Mouse (Mus musculus) ovary, postnatal 14 days (tissue): ENCODE measurements around the gene Mtcl1.

ENCODE experiments used
- DNase-seq: peaks from one replicate; pipeline ENCODE4 v3.0.0; 2022; ENCODE audit warnings: low spot score

The Mtcl1 gene

DNA sequence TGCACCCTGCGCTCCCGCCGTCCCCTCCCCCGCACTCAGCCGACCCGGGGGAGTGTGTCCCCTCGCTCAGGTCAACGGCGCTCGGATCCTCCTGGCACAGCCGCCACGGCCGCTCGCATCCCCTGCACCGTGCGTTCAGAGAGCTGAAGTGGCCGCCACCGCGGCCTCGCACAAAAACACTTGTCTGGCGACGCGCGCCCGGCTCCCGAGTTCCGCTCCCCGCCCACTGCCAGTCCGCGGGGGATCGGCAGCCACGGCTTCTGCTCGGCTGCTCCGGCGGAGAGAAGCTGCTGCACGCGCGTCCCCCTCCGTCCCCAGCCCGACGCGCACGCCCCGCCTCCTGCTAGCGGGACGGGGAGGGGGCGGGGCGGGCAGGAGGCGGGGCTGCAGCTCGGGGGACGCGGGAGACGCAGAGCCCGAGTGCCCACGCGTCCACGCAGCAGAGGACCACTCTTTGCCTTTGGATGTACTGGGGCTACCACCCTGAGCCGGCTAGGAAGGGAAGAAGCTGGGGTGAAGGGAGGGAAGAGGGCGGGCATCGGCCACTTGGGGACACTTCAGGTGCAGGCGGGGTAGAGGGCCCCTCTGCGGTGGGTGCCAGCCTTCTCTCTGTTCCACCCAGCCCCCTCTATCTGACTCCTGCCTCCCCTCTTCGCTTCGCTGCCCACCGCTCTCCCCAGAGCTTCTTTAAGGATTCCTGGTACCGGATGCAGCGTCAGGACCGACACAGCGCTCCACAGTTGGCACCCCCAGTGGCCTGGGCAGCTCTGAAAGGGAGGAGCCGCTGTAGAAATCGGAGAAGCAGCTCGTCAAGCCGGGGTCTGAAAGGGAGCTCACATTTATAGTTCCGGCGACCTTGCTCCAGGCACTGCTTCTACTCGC is at the start of gene Mtcl1:
TSS of gene Mtcl1 (minus strand) at position 291 of the 882 bp plus-strand sequence.
- peak; percentile 30 for DNase-seq

DNA sequence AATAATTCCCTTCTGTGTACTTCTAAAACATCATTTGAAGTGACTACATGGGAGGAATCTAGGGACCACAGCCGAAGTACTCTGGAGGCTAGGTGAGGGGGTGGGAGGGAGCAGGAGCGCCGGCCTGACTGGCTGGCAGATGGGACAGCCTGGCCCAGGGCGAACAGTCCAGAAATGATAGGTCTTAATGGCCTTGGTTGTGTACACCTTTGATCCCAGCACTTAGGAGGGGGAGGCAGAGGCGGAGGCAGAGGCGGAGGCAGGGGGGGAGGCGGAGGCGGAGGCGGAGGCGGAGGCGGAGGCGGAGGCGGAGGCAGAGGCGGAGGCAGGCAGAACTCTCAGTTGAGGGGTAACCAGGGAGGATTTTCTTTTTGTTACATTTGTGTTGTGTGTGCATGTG is 49.0 kb upstream of the Mtcl1 start:
- no peak for DNase-seq

DNA sequence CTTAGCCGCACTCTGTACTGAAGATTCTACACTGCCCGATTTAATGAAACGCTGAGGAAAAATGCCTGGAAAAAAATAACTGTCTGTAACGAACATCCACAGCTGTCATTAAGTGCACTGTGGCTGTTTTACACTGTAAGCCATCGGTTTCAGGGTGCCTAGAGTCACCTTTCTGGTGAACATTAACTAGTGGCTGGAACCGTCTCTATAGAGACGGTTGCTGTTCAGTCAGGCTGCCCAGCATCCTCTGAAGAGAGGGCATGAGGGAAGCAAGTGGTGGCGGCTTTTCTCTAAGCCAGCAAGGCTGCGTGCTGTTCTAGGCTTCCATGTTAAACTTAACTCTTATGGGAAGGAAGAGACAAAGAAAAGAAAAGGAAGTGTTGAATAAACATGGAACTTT is 47.0 kb upstream of the Mtcl1 start:
- no peak for DNase-seq

DNA sequence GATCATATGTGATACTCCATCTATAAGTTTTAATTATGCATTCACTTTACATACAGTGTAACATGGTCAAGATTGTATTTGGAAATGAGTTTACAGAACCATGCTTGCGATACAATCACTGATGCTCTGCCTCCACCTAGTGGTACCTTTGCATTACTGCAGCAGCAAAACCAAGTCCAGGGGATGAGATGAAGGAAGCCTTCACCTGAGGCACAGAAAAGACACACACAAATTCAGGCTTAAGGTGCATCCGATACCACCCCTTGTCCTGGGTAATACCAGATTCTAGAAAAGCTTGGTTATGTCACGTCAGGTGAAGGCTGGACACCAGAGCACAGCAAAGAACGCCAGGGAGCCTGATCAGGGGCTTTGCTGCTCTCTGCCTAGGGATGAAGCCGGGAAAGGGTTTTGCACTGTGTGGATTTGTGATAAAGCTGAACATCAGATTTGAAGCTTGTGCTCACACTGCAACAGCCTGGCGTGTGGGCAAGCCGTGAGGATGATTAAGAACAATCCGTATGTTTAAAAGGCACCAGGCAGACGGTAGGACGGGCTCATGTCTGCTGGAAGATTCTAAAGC is 40.6 kb upstream of the Mtcl1 start:
- DNase-seq: peak; percentile 51

DNA sequence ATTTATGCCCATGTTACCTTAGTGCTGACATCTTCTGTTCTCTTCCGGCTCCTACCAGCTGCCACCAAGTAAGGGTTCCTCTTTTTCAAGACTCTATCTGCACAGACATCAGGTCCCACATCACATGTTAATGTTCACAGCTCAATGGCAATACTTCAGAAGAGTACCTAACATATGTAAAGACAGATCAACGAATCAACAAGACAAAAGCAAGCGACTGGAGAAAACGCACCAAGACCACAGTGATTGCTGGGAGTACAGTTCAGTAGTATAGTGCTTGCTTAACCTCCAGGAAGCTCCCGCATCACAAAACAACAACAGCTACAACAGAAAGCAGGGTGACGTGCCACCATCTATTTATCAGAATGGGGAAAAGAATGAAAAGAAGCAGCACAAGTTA is 37.0 kb upstream of the Mtcl1 start:
- no peak for DNase-seq

DNA sequence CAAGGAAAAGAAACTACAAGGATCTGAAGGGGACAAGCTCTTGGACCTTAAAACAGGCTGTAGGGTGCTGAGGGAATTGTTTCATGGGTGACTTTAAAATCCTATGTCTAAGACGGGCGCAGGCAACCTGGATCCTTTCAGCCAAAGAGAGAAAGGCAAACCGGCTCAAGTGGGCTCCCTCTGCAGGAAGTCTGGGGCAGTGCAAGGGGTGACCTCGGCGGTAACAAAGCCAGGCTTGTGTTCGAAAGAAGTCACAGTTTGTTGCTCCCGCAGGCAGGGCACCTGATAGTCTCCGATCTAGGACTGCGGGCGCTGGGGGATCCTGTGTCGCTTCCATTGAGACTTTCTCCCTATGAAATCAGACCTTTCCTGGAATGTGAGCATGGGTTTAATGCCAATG is 36.2 kb upstream of the Mtcl1 start:
- peak; percentile 66 for DNase-seq

DNA sequence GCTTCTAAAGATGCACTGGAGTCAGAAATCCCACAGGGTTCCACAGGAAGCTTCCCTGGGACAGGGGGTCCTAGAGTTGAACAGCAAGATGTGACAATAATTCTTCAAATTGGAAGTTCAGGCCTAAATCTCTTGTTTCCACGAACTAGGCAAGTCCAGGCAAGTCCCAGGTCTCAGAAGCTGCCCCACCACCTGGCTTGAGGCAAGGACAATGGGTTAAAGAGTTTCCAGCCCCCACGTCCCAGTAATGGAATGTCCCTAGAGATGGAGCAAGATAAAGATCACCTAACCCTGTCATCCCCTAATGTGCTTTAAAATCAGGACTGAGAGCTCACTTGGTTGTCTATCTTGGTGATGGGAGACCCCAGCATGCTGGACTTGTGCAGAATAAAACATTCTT is 35.4 kb upstream of the Mtcl1 start:
- DNase-seq: no peak

DNA sequence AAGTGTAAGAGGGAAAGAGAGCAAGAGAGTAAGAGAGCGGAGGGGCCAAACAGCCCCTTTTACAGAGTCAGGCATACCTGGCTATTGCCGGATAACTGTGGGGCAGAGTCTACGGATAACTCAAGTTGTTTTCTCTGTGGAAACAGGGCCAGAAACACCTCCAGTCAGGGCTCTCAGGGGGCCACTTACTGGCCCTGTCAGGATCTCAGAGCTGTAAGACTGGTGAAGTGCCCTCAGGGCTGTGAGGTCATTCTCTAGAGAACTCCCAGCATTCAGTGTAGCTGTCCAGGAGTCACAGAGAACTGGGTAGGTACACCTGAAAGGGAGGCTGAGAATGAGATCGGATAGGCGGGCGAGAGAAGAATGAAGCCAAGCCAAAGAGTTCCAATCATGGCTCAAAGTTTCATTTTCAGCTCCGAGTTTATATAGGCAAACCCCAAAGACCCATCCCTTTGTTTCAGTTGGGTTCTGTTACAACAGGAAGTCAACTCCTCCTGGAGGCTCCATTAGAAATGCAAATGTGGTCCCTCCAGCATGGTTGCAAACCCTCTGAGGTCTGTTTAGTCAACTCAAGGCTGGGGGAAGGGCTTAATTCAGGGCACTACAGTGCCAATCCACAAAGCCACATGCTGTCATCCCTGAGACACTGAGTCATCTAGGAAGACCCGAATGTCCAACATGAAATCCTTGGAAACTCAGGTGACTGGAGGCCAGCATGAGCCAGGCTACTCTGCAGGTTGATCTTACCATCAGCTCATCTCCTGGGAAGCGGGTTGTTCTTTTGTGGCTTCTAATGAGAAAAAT is 34.3 kb upstream of the Mtcl1 start:
- DNase-seq: no peak

DNA sequence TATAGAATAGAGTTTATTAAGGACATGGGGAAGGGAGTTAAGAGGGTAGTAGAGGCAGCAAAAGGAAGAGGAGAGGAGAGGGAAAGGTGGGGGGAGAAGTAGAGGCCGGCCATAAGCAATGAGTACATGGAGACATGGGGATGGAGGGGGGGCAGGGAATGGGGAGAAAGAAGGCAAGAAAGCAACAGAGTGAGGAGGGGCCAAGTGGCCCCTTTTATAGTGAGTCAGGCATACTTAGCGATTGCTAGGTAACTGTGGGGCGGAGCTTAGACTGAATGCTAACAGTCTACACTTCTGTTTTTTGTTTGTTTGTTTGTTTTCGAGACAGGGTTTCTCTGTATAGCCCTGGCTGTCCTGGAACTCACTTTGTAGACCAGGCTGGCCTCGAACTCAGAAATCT is 31.7 kb upstream of the Mtcl1 start:
- no peak for DNase-seq

DNA sequence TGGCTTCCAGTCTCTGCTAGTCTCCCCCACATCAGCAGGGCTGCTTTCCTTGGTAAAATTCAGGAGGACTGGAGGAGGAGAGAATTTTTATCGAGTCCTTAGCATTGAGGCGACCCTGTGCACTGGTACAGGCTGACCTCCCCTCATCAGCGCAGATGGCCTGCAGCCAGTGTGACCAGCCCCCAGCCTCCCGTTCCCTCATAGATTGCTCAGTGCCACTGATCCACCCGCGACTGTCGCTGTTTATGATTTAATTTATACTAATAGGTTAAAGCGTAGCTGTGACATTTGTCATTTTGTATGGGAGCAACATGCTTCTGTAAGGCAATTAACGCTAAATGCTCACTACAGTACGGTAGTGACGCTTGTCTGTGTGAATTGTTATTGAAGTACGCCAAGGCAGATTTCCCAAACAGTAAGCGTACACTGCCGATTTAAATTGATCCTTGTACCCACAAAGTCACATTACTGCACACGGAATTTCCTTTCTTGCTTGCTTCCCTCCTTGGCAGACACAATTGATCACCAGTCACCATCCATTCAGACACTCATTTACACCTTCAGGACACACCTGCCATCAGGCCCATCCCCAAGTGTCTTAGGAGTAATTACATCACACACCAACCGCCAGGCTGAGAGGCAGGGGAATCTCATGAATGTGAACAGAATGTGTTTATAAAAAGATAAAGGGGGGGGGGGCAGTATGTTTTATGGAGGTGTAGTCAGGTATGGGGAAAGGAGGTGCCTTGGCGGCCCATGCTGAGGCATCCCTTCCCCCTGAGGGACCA is 31.1 kb upstream of the Mtcl1 start:
- DNase-seq: no peak

DNA sequence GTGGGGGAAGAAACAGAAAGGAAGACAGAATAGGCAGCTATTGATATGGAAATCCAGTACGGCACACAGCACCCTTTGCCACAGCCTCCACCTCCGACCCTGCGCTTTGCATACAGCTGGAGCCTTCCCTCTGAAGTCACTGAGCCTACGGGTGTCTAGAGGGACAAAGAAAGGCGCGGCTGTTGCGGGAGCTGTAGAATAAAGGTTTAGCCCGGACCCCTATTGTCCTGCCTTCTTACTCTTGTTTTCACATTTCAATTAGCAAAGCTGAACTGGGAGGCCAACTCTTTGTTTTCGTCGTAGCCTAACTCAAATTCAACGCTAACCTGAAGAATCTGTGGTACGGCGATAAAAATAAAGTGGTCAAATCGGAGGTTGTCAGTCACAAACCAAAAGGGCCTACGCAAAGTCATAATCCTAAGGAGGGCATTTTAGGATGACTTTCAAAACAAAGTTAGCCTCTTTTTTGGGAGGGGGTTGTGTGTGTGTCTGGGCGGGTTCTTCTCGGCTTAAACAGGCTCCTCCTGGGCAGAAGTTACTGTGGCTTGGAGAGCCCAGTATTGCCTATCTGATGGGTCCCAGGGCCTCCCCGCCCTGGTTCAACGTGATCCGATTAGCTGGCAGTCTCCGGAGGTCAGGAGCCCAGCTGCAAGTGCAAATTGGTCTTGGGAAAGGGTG is 30.4 kb upstream of the Mtcl1 start:
- peak; percentile 11 for DNase-seq

DNA sequence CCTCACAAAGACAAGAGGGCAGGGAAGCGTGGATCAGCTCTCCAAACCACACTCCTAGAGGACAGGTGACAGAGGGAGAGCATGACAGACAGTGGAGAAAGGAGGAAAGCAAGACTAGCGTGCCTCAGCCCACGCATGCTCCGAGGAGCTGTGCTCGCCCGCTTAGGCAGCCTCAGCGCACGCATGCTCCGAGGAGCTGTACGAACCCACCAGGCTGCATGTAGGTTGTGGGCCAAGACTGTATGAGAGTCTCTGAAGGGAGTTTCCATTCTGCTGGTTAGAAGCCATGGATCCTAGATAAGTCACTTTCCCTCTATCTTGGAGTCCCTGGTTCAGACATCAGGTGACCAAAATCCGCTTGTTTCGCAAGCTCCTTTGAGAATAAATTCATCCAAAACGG is 29.8 kb upstream of the Mtcl1 start:
- DNase-seq: no peak

DNA sequence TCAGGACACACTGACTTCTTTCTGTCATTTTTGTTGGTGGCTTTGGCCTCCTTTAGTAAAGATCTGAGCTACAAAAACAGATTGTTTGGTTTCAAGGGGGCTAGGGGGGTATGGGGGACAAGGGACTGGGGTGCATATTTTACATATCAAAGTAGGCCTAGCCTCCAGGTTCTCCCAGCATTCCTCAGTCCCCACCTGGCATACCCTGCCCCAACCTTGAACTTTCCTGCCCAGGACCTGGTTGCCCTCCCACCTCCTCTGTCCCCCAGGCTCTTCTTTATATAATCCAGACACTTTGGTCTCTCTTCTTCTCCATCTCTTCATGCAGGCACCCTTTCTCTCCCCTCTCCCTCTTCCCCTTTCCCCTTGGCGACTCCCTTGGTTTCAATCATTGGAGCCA is 23.7 kb upstream of the Mtcl1 start:
- no peak for DNase-seq

DNA sequence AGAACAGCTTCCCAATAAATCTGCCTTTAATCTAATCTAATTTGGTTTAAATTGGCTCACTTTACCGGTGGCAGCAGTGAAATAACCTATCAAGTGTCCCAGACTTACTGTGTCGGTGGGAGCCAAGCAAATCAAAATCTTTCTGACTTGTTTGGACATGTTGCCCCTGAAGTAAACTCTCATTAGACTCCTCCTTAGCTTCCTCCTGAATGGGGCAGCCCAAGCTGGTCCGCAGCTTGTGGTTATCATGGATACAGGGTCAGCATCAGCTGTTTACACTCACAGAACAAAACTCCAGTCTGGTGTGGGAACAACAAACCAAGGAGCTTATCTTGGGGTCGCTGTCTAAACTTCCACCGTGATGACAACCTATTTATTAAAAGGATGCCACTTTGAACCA is 22.2 kb upstream of the Mtcl1 start:
- no peak for DNase-seq

DNA sequence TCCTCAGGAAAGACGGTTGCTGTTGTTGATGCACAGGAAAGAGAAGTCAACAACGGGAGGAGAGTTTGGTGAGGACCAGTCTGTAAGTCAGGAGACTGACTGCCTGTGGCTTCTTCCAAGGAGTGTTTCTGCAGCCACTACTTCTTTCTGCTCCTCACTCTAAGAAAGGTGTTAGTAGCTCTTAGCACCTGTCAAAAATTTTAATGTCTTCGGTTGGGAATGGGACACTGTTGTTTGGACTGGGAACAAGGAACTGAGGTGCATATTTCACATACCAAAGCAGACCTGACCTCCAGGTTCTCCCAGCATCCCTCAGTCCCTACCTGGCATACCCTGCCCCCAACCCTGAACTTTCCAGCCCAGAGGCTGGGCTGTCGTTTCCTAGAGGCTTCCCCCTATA is 21.7 kb upstream of the Mtcl1 start:
- DNase-seq: no peak

DNA sequence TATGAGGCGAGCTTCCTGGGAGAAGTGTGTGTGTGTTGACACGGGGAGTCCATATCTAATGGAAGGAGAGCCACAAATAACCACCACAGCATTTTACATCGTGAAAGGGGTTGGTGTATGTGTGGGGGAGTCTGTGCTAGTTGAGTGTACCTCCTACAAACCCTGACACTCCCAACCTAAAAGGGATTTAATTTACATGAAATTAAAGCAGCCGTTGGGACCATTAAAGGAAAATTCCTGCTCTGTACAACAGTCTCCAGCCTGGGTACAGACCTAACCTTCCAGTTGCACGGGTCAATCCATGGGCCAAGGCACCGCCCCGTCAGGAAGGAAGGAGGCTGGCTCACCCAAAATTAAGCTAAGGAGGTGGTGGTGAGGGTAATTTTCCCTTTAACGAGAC is 20.5 kb upstream of the Mtcl1 start:
- DNase-seq: no peak

DNA sequence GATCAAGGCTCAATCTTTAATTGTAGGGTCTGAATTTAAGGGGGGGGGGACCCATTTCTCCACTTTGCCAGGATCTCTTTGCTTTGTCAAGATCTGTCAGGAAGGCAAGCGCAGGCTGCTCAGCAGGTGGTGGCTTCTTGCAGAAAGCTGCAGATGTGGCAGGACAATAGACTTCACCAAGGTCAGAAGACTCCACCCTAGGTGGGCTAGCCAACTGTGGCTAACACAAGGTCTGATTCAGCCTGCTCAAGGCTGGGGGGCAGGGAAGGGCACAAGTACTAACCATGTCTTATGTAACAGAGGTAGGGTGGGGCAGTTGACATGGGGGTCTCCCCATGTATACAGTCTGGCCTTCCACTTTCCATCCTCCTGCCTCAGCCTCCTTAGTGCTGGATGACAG is 7.7 kb upstream of the Mtcl1 start:
- DNase-seq: no peak

DNA sequence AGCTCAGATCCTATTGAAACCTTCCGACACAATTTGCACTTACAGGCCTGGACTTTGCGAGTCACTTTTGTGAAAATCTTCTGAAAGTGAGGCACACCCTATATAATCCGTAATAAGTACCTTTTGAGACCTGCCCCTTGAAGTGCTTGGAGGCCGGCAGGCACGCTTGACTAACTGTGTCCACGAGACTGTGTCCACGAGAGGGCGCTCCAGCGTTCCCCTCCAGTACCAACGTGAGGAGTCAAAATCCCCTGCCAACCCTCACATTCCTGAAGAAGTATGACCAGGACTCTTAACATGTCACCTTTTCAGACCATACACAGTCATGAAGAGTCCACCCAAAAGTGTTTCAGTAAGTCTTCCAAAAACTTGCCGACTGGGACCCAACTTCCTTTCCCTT is 1.6 kb upstream of the Mtcl1 start:
- peak; percentile 75 for DNase-seq

DNA sequence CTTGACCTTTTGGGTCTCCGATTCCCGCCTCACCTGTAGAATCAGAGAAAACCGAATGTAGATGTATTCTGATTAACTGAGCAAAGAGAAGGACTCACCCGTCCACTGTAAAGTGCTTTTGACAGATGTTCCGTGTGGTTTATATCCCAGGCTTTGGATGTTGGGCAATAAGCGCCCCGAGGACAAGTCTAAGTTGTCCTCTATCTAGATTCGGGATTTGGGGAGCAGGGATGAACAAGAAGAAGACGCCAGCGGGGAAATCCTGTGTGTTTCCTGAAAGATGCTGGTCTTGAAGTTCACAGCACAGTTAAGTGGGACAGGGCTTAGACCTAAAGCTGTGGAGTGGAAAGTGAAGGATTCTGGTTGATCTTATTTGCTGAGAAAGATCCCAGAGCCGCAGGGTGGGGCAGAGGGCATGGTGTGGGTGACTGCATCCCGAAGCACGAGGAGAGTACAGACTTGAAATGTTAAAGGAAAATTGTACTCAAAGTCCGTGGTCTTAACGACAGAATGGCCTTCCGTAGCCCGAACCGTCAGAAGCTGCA is 1.0 kb upstream of the Mtcl1 start:
- no peak for DNase-seq

DNA sequence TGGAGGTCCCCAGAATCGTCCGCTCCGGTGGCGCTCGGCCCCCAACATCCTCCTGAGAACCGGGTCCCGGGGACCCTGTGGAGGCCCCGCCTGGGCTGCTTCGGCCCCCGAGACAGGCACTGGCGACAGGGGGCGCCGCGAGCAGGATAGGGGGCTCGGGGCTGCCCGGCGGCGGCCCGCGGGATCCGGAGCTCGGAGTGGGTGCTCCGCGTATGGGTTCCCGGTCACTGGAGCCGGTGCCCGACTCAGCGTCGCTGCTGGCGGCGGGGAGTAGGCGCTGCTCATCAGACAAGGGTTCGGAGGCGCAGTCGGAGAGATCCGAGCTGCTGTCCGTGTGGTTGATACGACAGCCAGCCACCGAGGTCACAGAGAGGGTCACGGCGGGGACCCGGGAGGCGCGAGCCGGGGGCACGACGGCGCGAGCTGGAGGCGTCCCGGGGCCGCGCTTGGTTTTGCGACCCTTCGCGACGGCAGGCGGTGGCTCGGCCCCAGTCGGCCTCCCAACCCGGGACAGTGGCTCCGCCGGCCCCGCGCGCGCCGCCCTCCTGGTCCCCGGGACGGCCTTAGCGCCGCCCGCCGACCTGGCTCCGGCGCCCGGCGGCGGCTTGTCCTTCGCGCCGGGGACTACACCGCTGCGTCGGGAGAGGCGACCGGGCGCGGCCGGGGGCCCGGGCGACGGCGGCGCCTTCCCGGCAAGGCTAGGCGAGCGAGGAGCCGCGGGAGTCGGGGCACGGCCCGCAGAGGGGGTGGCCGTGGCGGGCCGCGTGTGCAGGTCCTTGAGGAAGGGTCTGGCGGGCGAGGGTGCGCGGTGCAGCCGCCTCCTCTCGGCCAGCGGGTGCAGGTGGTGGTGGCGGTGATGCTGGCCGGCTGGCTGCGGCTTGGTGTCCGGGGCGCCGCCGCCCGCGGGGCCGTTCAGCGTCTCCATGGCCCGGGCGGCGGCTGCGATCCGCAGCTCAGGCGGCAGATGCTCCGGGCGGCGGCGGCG is 837 bp downstream of the Mtcl1 start:
- peak; percentile 17 for DNase-seq
